Mouse (Mus musculus) embryonic fibroblast, embryonic 13.5 days (primary cell): ENCODE data around the gene Ldlrad3. TPM values are rescaled to one million over a fixed set of nuclear protein-coding genes. Genes with fewer than 3 reads are reported as not detected.
A peak's percentile ranks its signal among the peaks of the same experiment; 100 is the strongest.

Experiments used
- H3K27ac ChIP-seq: 2 replicates; pipeline ENCODE4 v1.5.1; 2012; ENCODE audit warnings: low read length, control low read depth, inconsistent platforms; ENCODE audit not compliant: insufficient read depth
- H3K4me1 ChIP-seq: 2 replicates; pipeline ENCODE4 v1.6.1; 2011; ENCODE audit warnings: low read length; ENCODE audit not compliant: control insufficient read depth, insufficient read depth
- H3K4me3 ChIP-seq: 2 replicates; pipeline ENCODE4 v1.5.1; 2011; ENCODE audit warnings: mild to moderate bottlenecking, control low read depth, low read length; ENCODE audit not compliant: insufficient read depth
- CTCF ChIP-seq: IDR thresholded peaks from 2 replicates; pipeline ENCODE4 v1.5.1; 2011; ENCODE audit warnings: mild to moderate bottlenecking, control low read depth, low read length, moderate library complexity, borderline replicate concordance; ENCODE audit not compliant: insufficient read depth
- POLR2A ChIP-seq: IDR thresholded peaks from 2 replicates; pipeline ENCODE4 v1.6.1; 2011; ENCODE audit warnings: low read depth, mild to moderate bottlenecking, control low read depth, low read length, moderate library complexity
- polyA plus RNA-seq: library from polyadenylated mRNA; stranded (reverse); fragments of >200 nt; gene quantifications from 2 replicates; pipeline ENCODE4 v1.2.4, GENCODE M21; 2011; ENCODE audit warnings: low read depth; ENCODE audit not compliant: missing spikeins, insufficient read length

The Ldlrad3 gene
- polyA plus RNA-seq, 1 experiment = 19.6 TPM

- no peak for TF ChIP-seq CTCF
- no peak for TF ChIP-seq POLR2A
Observed at GRCm38 (mm10) chr2:102033818-102034512, 152.2 kb downstream of the Ldlrad3 start.

GRCm38 (mm10) chr2:102032713-102033343, 153.4 kb downstream of the Ldlrad3 start:
- Histone ChIP-seq H3K4me1 (peaks cover 5% of the 10 kb centered on the region), H3K4me3 (no peak overlapping the region)
- TF ChIP-seq POLR2A (no peak), CTCF (no peak)

More at GRCm38 (mm10) chr2:102033818-102034512, 152.2 kb downstream of the Ldlrad3 start:
- Histone ChIP-seq H3K27ac (no peak overlapping the region), H3K4me3 (no peak overlapping the region), H3K4me1 (peaks cover 10% of the 10 kb centered on the region)

GRCm38 (mm10) chr2:102030652-102031051, 155.5 kb downstream of the Ldlrad3 start:
- no peak overlapping the region for H3K4me3 ChIP-seq
- H3K4me1 ChIP-seq = peaks cover 5% of the 10 kb centered on the region
- no peak overlapping the region for H3K27ac ChIP-seq
- TF ChIP-seq POLR2A (no peak), CTCF (peak; percentile 92)

More at GRCm38 (mm10) chr2:102032713-102033343, 153.4 kb downstream of the Ldlrad3 start:
- no peak overlapping the region for H3K27ac ChIP-seq

- TF ChIP-seq CTCF = no peak
- no peak for TF ChIP-seq POLR2A
- H3K4me3 ChIP-seq = no peak overlapping the region
- H3K4me1 ChIP-seq = peaks cover 5% of the 10 kb centered on the region
- H3K27ac ChIP-seq = no peak overlapping the region
Observed at GRCm38 (mm10) chr2:102030152-102030551, 156.0 kb downstream of the Ldlrad3 start.

- H3K4me3 ChIP-seq = no peak overlapping the region
- no peak overlapping the region for H3K27ac ChIP-seq
- H3K4me1 ChIP-seq = peaks cover 5% of the 10 kb centered on the region
- TF ChIP-seq POLR2A (no peak), CTCF (no peak)
Observed at GRCm38 (mm10) chr2:102029682-102030081, 156.5 kb downstream of the Ldlrad3 start.

- no peak overlapping the region for H3K27ac ChIP-seq
- TF ChIP-seq CTCF (no peak), POLR2A (no peak)
- no peaks in the 10 kb centered on the region for H3K4me1 ChIP-seq
- no peak overlapping the region for H3K4me3 ChIP-seq
Observed at GRCm38 (mm10) chr2:102027265-102027664, 158.9 kb downstream of the Ldlrad3 start.

GRCm38 (mm10) chr2:102026156-102026555, 160.0 kb downstream of the Ldlrad3 start:
- no peaks in the 10 kb centered on the region for H3K4me1 ChIP-seq

GRCm38 (mm10) chr2:102024483-102024882, 161.7 kb downstream of the Ldlrad3 start:
- Histone ChIP-seq H3K4me1 (no peaks in the 10 kb centered on the region), H3K4me3 (no peak overlapping the region), H3K27ac (no peak overlapping the region)
- TF ChIP-seq POLR2A (no peak), CTCF (no peak)

More at GRCm38 (mm10) chr2:102026156-102026555, 160.0 kb downstream of the Ldlrad3 start:
- Histone ChIP-seq H3K27ac (no peak overlapping the region), H3K4me3 (no peak overlapping the region)
- TF ChIP-seq CTCF = no peak
- TF ChIP-seq POLR2A = no peak

- H3K27ac ChIP-seq = no peak overlapping the region
- no peak for TF ChIP-seq CTCF
- TF ChIP-seq POLR2A = no peak
- no peaks in the 10 kb centered on the region for H3K4me1 ChIP-seq
- no peak overlapping the region for H3K4me3 ChIP-seq
Observed at GRCm38 (mm10) chr2:102021371-102022084, 164.7 kb downstream of the Ldlrad3 start.
